Mouse (Mus musculus) midbrain, embryonic 12.5 days (tissue): Measurements from ENCODE around the gene Fabp1. TPM values are rescaled to one million over a fixed set of nuclear protein-coding genes. Genes with fewer than 3 reads are reported as not detected.

Experiments
- ATAC-seq: fragments of 200-750 bp; cut with Nextera tagmentation; 2 replicates; pipeline ENCODE4 v1.8.0; 2017; ENCODE audit warnings: low read depth, moderate TSS enrichment, moderate library complexity; ENCODE audit not compliant: low FRiP score
- H3K27ac ChIP-seq: fragments of 300-500 bp; sonication (generic); replicated peaks from 2 replicates; pipeline ENCODE4 v1.5.1; 2016; ENCODE audit warnings: mild to moderate bottlenecking
- H3K27me3 ChIP-seq: fragments of 300-500 bp; sonication (generic); 2 replicates; pipeline ENCODE4 v1.6.1; 2016; ENCODE audit warnings: mild to moderate bottlenecking
- H3K36me3 ChIP-seq: fragments of 300-500 bp; sonication (generic); 2 replicates; pipeline ENCODE4 v1.6.1; 2016
- H3K4me1 ChIP-seq: fragments of 300-500 bp; sonication (generic); 2 replicates; pipeline ENCODE4 v1.6.1; 2016
- H3K4me2 ChIP-seq: fragments of 300-500 bp; sonication (generic); replicated peaks from 2 replicates; pipeline ENCODE4 v1.6.1; 2016; ENCODE audit warnings: mild to moderate bottlenecking, moderate library complexity
- H3K4me3 ChIP-seq: fragments of 300-500 bp; sonication (generic); 2 replicates; pipeline ENCODE4 v1.5.1; 2016; ENCODE audit warnings: mild to moderate bottlenecking
- H3K9ac ChIP-seq: fragments of 300-500 bp; sonication (generic); replicated peaks from 2 replicates; pipeline ENCODE4 v1.6.1; 2016; ENCODE audit warnings: mild to moderate bottlenecking, moderate library complexity
- H3K9me3 ChIP-seq: fragments of 300-500 bp; sonication (generic); 2 replicates; pipeline ENCODE4 v1.6.1; 2016; ENCODE audit warnings: mild to moderate bottlenecking
- WGBS: fragments of 180-500 bp; shearing (Covaris S2); methylation state at CpG from one replicate; pipeline ENCODE4 v1.1.7; 2016; 5-methylcytosine and 5-hydroxymethylcytosine counted together
- polyA plus RNA-seq: library from polyadenylated mRNA; unstranded; fragments of >200 nt; fragmentation: Nextera tagmentation; extraction: Ambion mirVana; gene quantifications from 2 replicates; pipeline ENCODE4 v1.2.1, GENCODE M21; 2016

Fabp1 gene
- not detected in 2 replicates for polyA plus RNA-seq

DNA sequence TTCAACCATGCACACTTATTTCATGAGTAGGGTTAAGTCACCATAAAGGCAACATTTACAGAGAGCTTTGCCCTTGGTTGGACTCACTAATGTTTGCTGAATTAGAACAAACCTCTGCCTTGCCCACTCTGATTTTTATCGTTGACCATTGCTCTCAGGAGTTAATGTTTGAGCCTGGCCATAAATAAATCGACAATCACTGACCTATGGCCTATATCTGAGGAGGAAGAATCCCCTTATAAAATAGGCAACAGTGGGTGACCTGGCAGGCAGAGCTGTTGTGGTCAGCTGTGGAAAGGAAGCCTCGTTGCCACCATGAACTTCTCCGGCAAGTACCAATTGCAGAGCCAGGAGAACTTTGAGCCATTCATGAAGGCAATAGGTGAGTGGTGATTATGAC is at the start of gene Fabp1:
Gene Fabp1 (plus strand): TSS at position 216 of the 400 bp plus-strand sequence.
- H3K36me3 ChIP-seq = no peaks in the 10 kb centered on the region
- H3K4me1 ChIP-seq = no peaks in the 10 kb centered on the region
- H3K27me3 ChIP-seq = no peaks in the 10 kb centered on the region
- no peaks in the 10 kb centered on the region for H3K9me3 ChIP-seq
- H3K9ac ChIP-seq = no peak within 1 kb of the TSS
- no peak within 1 kb of the TSS for H3K4me3 ChIP-seq
- no peak within 1 kb of the TSS for H3K27ac ChIP-seq
- no peak for ATAC-seq
- no peak within 1 kb of the TSS for H3K4me2 ChIP-seq
- WGBS = 93% methylated on average over 4 of the region's 4 CpGs

- H3K4me1 ChIP-seq = no peaks in the 10 kb centered on the region; the same call in 1 of the 2 replicates
- H3K36me3 ChIP-seq = no peaks in the 10 kb centered on the region
- no peaks in the 10 kb centered on the region for H3K9me3 ChIP-seq
- ATAC-seq = no peak
- 23% methylated on average over 10 of the region's 10 CpGs for WGBS
- H3K27me3 ChIP-seq = no peaks in the 10 kb centered on the region
- no peak overlapping the region for H3K4me3 ChIP-seq
- no peak overlapping the region for H3K27ac ChIP-seq
- no peak overlapping the region for H3K9ac ChIP-seq
- H3K4me2 ChIP-seq = no peak overlapping the region
Observed at GRCm38 (mm10) chr6:71151098-71151497, 48.5 kb upstream of the Fabp1 start.

DNA sequence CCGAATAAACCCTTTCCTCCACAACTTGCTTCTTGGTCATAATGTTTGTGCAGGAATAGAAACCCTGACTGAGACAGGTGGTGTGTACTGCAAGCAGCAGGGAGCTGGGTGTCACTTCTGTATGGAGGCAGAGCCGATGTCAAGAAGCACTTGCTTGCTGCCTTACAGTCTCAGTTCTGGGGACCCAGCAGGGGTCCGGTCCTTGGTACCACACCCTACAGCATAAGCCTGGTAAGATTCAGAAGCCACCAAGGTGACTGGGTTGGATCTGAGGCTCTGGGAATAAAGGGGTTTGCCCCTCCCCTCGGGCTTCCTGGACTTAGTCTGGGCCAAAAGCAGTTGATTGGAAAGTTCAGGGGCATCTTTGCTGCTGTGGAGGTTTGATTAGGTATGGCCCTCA is 46.1 kb upstream of the Fabp1 start:
- no peak overlapping the region for H3K27ac ChIP-seq
- no peaks in the 10 kb centered on the region for H3K9me3 ChIP-seq
- H3K36me3 ChIP-seq = no peaks in the 10 kb centered on the region
- no peak overlapping the region for H3K4me3 ChIP-seq
- no peaks in the 10 kb centered on the region for H3K27me3 ChIP-seq
- no peaks in the 10 kb centered on the region; the same call in 1 of the 2 replicates for H3K4me1 ChIP-seq
- WGBS = 89% methylated on average over 4 of the region's 4 CpGs
- no peak for ATAC-seq
- no peak overlapping the region for H3K4me2 ChIP-seq
- H3K9ac ChIP-seq = no peak overlapping the region

DNA sequence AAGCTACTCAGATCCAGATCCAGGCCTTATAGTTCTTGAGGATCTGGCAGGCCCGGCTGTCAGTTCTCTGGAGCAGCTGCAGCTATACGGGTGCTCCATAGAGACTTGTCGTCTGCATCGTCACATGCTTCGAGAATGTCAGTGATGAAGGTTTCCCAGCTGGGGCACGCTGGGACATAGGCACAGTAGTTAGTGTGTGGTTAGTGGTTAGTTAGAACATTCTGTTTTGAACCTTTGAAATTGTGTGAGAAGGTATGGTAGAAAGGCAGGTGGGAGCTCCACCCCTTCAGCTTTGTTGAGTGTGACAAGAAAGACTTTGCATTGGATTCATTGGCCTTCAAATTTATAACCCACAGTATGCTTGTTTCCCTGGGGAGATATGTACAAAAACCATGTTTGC is 44.8 kb upstream of the Fabp1 start:
- Histone ChIP-seq H3K27me3 (no peaks in the 10 kb centered on the region), H3K9me3 (no peaks in the 10 kb centered on the region), H3K4me3 (no peak overlapping the region), H3K36me3 (no peaks in the 10 kb centered on the region), H3K4me1 (no peaks in the 10 kb centered on the region; the same call in 1 of the 2 replicates), H3K9ac (no peak overlapping the region), H3K4me2 (no peak overlapping the region), H3K27ac (no peak overlapping the region)
- ATAC-seq = no peak
- 92% methylated on average over 6 of the region's 6 CpGs for WGBS

GRCm38 (mm10) chr6:71156674-71157326 is 42.8 kb upstream of the Fabp1 start:
- ATAC-seq = no peak
- H3K4me1 ChIP-seq = no peaks in the 10 kb centered on the region
- no peak overlapping the region for H3K9ac ChIP-seq
- H3K4me3 ChIP-seq = no peak overlapping the region
- no peak overlapping the region for H3K4me2 ChIP-seq
- no peaks in the 10 kb centered on the region for H3K9me3 ChIP-seq
- no peaks in the 10 kb centered on the region for H3K27me3 ChIP-seq
- WGBS = 69% methylated on average over 5 of the region's 5 CpGs
- H3K36me3 ChIP-seq = no peaks in the 10 kb centered on the region
- no peak overlapping the region for H3K27ac ChIP-seq

GRCm38 (mm10) chr6:71161290-71161689 is 38.3 kb upstream of the Fabp1 start:
- H3K4me2 ChIP-seq = no peak overlapping the region
- 87% methylated on average over 7 of the region's 7 CpGs for WGBS
- H3K27ac ChIP-seq = no peak overlapping the region
- H3K27me3 ChIP-seq = no peaks in the 10 kb centered on the region
- no peaks in the 10 kb centered on the region for H3K9me3 ChIP-seq
- H3K4me3 ChIP-seq = no peak overlapping the region
- no peaks in the 10 kb centered on the region for H3K4me1 ChIP-seq
- no peak overlapping the region for H3K9ac ChIP-seq
- no peak for ATAC-seq
- no peaks in the 10 kb centered on the region for H3K36me3 ChIP-seq

DNA sequence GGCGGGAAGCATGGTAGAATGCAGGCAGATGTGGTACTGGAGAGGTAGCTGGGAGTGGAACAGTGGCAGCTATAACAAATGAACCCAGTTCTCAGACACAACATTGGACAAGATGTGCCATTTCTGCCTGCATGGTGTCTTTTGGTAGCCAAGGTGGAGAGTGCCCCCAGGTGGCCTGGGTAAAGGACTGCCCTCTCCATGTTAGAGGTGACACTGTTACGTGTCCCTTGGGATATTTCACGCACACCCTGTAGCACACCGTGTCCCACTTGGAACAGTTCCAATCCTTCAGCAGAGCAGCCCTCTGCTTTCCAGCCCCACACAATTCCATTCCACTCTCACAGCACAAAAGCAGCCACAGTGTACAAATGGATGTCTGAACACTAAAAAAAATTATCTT is 37.4 kb upstream of the Fabp1 start:
- H3K9ac ChIP-seq = no peak overlapping the region
- ATAC-seq = no peak
- H3K27ac ChIP-seq = no peak overlapping the region
- H3K4me2 ChIP-seq = no peak overlapping the region
- no peaks in the 10 kb centered on the region for H3K36me3 ChIP-seq
- H3K4me3 ChIP-seq = no peak overlapping the region
- no peaks in the 10 kb centered on the region for H3K9me3 ChIP-seq
- no peaks in the 10 kb centered on the region for H3K4me1 ChIP-seq
- 80% methylated on average over 4 of the region's 4 CpGs for WGBS
- no peaks in the 10 kb centered on the region for H3K27me3 ChIP-seq

GRCm38 (mm10) chr6:71164394-71164793 is 35.2 kb upstream of the Fabp1 start:
- Histone ChIP-seq H3K27me3 (no peaks in the 10 kb centered on the region), H3K9me3 (no peaks in the 10 kb centered on the region), H3K27ac (no peak overlapping the region), H3K9ac (no peak overlapping the region), H3K4me1 (no peaks in the 10 kb centered on the region), H3K36me3 (no peaks in the 10 kb centered on the region), H3K4me2 (no peak overlapping the region), H3K4me3 (no peak overlapping the region)
- 30% methylated on average over 6 of the region's 6 CpGs for WGBS
- ATAC-seq = 0 out of 2 replicates have a peak, but pooled peaks have one; percentile 34

DNA sequence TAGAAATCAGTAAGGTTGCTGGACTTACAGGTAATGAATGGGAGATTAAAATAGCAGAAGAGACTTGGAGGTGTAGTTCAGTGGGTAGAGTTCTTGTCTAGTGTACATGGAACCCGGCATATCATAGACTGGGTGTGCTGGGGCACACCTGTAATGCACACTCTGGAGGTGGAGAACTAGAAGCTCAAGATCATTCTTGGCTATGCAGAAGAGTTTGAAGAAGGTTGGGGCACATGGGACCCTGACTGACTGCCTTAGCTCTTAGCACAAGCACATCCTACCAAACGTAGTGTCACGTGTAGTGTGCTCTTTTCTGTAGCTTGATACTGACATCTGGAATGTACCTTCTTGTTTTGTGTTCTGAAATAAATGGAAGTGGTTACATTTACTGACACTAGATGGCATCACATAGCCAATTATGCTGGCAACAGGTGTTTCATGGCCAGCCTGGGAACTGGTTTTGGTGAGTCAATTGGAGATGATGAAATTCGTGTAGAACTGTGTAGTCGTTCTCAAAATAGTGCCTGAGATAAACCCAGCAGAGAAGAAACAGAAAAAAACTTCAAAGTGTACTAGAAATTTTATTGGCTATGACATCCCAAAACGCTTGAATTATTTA is 33.0 kb upstream of the Fabp1 start:
- Histone ChIP-seq H3K36me3 (no peaks in the 10 kb centered on the region), H3K9me3 (no peaks in the 10 kb centered on the region), H3K4me1 (no peaks in the 10 kb centered on the region), H3K4me2 (no peak overlapping the region), H3K9ac (no peak overlapping the region), H3K27me3 (no peaks in the 10 kb centered on the region), H3K27ac (no peak overlapping the region), H3K4me3 (no peak overlapping the region)
- 55% methylated on average over 6 of the region's 6 CpGs for WGBS
- no peak for ATAC-seq

DNA sequence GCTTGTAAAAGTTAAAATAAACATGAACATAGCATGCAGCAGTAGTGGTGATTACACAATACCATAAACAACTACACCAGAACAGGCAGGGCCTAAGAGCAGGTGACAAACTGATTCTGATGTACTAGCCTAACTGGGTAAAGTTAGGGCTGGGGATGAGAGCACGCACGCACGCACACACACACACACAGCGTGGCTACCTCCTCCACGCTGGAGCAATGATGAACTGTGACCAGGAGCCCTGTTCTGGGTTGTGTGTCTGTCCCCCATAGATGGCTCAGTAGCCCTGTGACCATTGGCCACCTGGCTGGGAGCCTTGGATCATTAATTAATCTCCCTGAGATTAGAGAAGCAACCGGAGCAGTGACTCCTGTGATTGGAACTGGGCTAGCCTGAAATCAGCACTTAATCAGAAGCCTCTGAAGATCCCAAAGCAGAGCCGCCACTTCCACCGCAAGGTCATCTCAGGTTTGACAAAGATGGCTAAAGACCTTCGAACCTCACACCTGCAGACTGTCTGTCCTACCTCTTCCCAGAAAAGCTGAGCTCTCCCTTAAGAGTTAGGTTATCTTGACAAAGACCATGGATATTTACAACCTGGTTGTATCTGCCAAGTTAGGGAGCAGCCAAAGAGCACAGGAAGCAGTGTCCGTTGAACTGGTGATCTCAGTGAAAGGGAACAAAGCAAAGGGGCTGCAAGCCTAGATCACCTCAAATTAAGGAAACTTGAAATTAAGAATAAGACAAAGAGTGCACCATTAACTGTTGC is 26.6 kb upstream of the Fabp1 start:
- no peaks in the 10 kb centered on the region for H3K9me3 ChIP-seq
- H3K4me2 ChIP-seq = no peak overlapping the region
- no peaks in the 10 kb centered on the region for H3K27me3 ChIP-seq
- no peak overlapping the region for H3K9ac ChIP-seq
- no peak overlapping the region for H3K27ac ChIP-seq
- no peak overlapping the region for H3K4me3 ChIP-seq
- no peak for ATAC-seq
- H3K4me1 ChIP-seq = no peaks in the 10 kb centered on the region
- no peaks in the 10 kb centered on the region for H3K36me3 ChIP-seq
- 92% methylated on average over 10 of the region's 10 CpGs for WGBS

GRCm38 (mm10) chr6:71180596-71180995 is 19.0 kb upstream of the Fabp1 start:
- 93% methylated on average over 1 of the region's 1 CpGs for whole genome bisulfite sequencing
- no peak for ATAC-seq
- Histone ChIP-seq H3K9me3 (no peaks in the 10 kb centered on the region), H3K27me3 (no peaks in the 10 kb centered on the region), H3K9ac (no peak overlapping the region), H3K4me1 (no peaks in the 10 kb centered on the region), H3K27ac (no peak overlapping the region), H3K36me3 (no peaks in the 10 kb centered on the region), H3K4me2 (no peak overlapping the region), H3K4me3 (no peak overlapping the region)

DNA sequence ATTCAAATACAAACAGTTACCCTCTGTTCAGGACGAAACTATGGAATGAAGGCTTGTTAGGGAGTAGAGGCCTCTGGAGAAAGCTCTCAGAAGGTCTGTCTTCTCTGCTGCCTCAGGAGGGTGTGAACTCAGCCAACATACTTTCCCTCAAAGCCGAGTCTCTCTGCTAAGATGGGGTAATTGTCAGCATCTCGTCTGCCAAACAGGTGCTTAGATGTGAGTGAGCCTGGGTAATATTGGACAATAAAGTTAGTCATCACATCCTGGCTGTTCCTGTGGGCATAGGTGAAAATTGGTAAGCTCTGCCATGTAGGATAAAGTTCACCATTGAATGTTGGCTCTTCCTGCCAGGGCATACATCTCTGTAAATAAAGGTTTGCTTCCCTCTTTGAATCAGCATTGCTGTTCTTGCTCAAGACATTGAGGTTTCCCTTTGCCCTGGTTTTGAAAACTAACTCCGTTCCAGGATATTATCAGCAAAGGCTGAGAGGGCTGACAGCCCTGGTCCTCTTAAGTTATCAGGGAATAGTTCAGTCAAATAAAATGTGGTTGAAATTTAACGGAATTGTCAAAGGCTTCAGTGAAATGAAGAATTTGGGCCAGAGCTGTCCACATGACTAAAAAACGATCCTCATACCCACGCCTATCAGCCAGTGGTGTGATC is 14.6 kb upstream of the Fabp1 start:
- no peak for ATAC-seq
- Histone ChIP-seq H3K9ac (no peak overlapping the region), H3K4me2 (no peak overlapping the region), H3K9me3 (no peaks in the 10 kb centered on the region), H3K27ac (no peak overlapping the region), H3K4me1 (no peaks in the 10 kb centered on the region), H3K36me3 (no peaks in the 10 kb centered on the region), H3K27me3 (no peaks in the 10 kb centered on the region), H3K4me3 (no peak overlapping the region)
- 86% methylated on average over 7 of the region's 7 CpGs for WGBS
